Mouse (Mus musculus): ENCODE measurements at regions not wholly inside any gene's neighbourhood (a gene's known extent, or its start where the extent isn't known, plus 50 kb on each side); places are given as distances from the start of the nearest gene placed in this dataset. TPM values are rescaled to one million over a fixed set of nuclear protein-coding genes. Genes with fewer than 3 reads are reported as not detected.
A peak's percentile ranks its signal among the peaks of the same experiment; 100 is the strongest.
"Not testable (repeated sequence)": the region's sequence is repeated elsewhere in the genome, so short reads cannot be mapped to it uniquely, and the experiment has no call there.

DNA sequence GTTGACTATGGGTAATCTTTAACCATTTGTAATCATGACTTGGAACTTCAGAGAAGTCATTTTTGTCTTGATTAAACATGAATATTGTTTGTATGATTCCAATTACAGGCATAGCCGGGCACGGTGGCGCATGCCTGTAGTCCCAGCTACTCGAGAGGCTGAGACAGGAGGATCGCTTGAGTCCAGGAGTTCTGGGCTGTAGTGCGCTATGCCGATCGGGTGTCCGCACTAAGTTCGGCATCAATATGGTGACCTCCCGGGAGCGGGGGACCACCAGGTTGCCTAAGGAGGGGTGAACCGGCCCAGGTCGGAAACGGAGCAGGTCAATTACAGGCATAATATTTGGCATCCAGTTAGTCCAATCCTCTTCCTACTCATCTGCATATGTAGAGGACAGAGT, 1275.8 kb downstream of the Rpia start:
- not testable (repeated sequence) for H3K27me3 ChIP-seq; H3K4me3 ChIP-seq (replicated peaks); H3K27ac ChIP-seq (replicated peaks); H3K4me1 ChIP-seq (replicated peaks); H3K9ac ChIP-seq; H3K9me3 ChIP-seq (replicated peaks); H3K36me3 ChIP-seq (replicated peaks); H3K4me2 ChIP-seq
- ATAC-seq (ENCODE audit: insufficient read depth) = peak; percentile 68
- WGBS (ENCODE audit: insufficient replicate concordance) = 80% methylated on average over 15 of the region's 15 CpGs

DNA sequence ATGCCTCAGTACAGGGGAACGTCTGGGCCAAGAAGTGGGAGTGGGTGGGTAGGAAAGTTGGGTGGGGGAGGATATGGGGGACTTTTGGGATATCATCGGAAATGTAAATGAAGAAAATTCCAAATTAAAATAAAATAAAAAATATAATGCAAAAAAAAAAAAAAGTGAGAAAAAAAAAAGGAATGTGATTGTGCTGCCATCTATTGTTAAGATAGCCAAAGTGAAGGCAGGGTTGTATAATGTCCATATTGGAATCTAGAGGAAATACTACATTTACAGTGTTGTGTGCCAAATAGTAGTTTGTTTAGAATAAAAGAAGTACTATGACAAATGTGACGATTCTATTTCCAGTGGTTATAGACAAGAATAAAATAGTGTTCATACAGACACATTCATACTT, 1284.0 kb downstream of the Rpia start:
- Histone ChIP-seq H3K36me3 (replicated peaks) (no peaks in the 10 kb centered on the region), H3K27me3 (no peaks in the 10 kb centered on the region), H3K4me2 (no peak overlapping the region), H3K27ac (replicated peaks) (no peak overlapping the region), H3K4me3 (replicated peaks) (no peak overlapping the region), H3K4me1 (replicated peaks) (no peaks in the 10 kb centered on the region), H3K9me3 (replicated peaks) (no peaks in the 10 kb centered on the region), H3K9ac (no peak overlapping the region)
- WGBS (ENCODE audit: insufficient replicate concordance) = 65% methylated on average over 3 of the region's 3 CpGs
- no peak for ATAC-seq (ENCODE audit: insufficient read depth)

DNA sequence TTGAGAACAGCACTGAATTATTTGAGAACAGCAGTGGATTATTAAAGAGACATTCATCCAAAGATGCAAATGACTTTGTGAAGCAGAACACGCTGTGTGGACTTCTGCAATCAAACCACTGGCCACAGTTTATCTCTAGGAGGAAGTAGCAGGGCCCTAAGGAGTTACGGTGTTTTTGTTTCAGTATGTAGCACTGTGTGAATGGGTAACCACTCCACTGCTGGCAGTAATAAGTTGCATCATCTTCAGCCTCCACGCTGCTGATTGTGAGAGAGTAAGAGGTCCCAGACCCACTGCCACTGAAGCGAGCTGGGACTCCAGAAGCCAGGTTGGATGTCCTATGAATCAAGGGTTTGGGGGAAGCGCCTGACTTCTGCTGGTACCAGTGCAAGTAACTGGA, 1292.0 kb downstream of the Rpia start:
- WGBS (ENCODE audit: insufficient replicate concordance) = 38% methylated on average over 5 of the region's 5 CpGs
- H3K27ac ChIP-seq (replicated peaks); H3K4me3 ChIP-seq (replicated peaks); ATAC-seq (ENCODE audit: insufficient read depth); H3K9ac ChIP-seq; H3K36me3 ChIP-seq (replicated peaks); H3K27me3 ChIP-seq; H3K9me3 ChIP-seq (replicated peaks); H3K4me2 ChIP-seq; H3K4me1 ChIP-seq (replicated peaks): not testable (repeated sequence)

Small RNA genes lying in the stretch of these regions (microRNA-seq; reads per million reads assigned to microRNA genes)
- not detected for gene Gm47304

Data from liver, embryonic 15.5 days (tissue).